Mouse (Mus musculus) kidney, adult 2 months (tissue): Measurements from ENCODE around the gene Mt3. TPM values are rescaled to one million over a fixed set of nuclear protein-coding genes. Genes with fewer than 3 reads are reported as not detected.
"Not testable (repeated sequence)": the region's sequence is repeated elsewhere in the genome, so short reads cannot be mapped to it uniquely, and the experiment has no call there.

Experiments used
- DNase-seq: peaks from one replicate; pipeline ENCODE4 v3.0.0; 2021
- H3K27ac ChIP-seq: fragments of 200-500 bp; 2 replicates; pipeline ENCODE4 v1.5.1; 2012; ENCODE audit warnings: low read depth, low read length, control low read depth, inconsistent platforms; ENCODE audit not compliant: insufficient read depth
- H3K27me3 ChIP-seq: fragments of 200-500 bp; replicated peaks from 2 replicates; pipeline ENCODE4 v1.6.1; 2012; ENCODE audit warnings: mild to moderate bottlenecking, moderate library complexity, low read length, inconsistent platforms; ENCODE audit not compliant: control insufficient read depth, insufficient read depth
- H3K36me3 ChIP-seq: fragments of 200-500 bp; 2 replicates; pipeline ENCODE4 v1.6.1; 2012; ENCODE audit warnings: mild to moderate bottlenecking, moderate library complexity, low read length, inconsistent platforms; ENCODE audit not compliant: control insufficient read depth, insufficient read depth
- H3K4me1 ChIP-seq: fragments of 200-500 bp; 2 replicates; pipeline ENCODE4 v1.6.1; 2011; ENCODE audit warnings: low read length; ENCODE audit not compliant: control insufficient read depth, insufficient read depth
- H3K4me3 ChIP-seq: fragments of 200-500 bp; 2 replicates; pipeline ENCODE4 v1.5.1; 2011; ENCODE audit warnings: mild to moderate bottlenecking, low read depth, low read length, control low read depth; ENCODE audit not compliant: insufficient read depth
- CTCF ChIP-seq: fragments of 200-500 bp; conservative IDR thresholded peaks from 2 replicates; pipeline ENCODE4 v1.5.1; 2011; ENCODE audit warnings: low read depth, mild to moderate bottlenecking, control low read depth, low read length, moderate library complexity, mixed read lengths; ENCODE audit not compliant: insufficient read depth, insufficient read length
- POLR2A ChIP-seq: fragments of 200-500 bp; IDR thresholded peaks from one replicate; pipeline ENCODE4 v1.6.1; 2011; ENCODE audit warnings: low read depth, low read length, control low read depth
- WGBS: fragments of 180-500 bp; shearing (Covaris S2); methylation state at CpG from one replicate; pipeline ENCODE4 v1.1.7; 2018; 5-methylcytosine and 5-hydroxymethylcytosine counted together
- polyA plus RNA-seq: library from polyadenylated mRNA; depleted of rRNA; stranded (reverse); fragments of >200 nt; gene quantifications from 2 replicates; pipeline ENCODE4 v1.2.3, GENCODE M21; 2012

The Mt3 gene
- polyA plus RNA-seq, 1 experiment = 8.4 TPM

- no peak overlapping the region for H3K4me3 ChIP-seq
- no peaks in the 10 kb centered on the region for H3K36me3 ChIP-seq
- 41% methylated on average over 7 of the region's 7 CpGs for WGBS
- H3K27me3 ChIP-seq = no peaks in the 10 kb centered on the region
- H3K27ac ChIP-seq = no peak overlapping the region
- TF ChIP-seq CTCF (no peak), POLR2A (no peak)
- no peaks in the 10 kb centered on the region for H3K4me1 ChIP-seq
- DNase-seq = no peak
Observed at GRCm38 (mm10) chr8:94153451-94153850, 1.0 kb downstream of the Mt3 start.

DNA sequence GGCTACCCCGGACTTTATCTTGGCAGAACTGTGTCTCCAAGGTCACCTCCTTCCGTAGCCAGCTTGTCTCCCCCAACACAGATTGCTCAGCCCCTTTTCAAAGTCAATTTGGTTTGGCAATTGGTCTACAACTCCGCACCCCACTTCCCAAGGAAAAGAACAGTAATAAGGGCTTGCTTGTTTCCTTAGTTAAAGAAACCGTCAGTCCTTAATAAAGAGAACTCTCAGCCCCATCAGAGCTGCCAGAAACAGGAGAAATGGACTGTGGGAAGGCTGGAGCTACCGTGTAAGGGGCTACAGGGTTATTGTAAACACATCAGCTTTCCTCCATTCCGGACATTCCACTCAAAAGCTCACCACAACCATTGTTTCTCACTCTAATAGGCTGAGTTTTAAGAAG, 2.1 kb downstream of the Mt3 start:
- Histone ChIP-seq H3K4me3 (no peak overlapping the region), H3K4me1 (no peaks in the 10 kb centered on the region), H3K36me3 (no peaks in the 10 kb centered on the region), H3K27me3 (no peaks in the 10 kb centered on the region), H3K27ac (no peak overlapping the region)
- 62% methylated on average over 6 of the region's 6 CpGs for WGBS
- TF ChIP-seq CTCF (no peak), POLR2A (no peak)
- DNase-seq = no peak

- peak; percentile 53 for DNase-seq
- Histone ChIP-seq H3K27ac (0 out of 2 replicates have a peak overlapping the region, but pooled peaks have one; percentile 27), H3K36me3 (no peaks in the 10 kb centered on the region), H3K4me3 (no peak overlapping the region), H3K4me1 (no peaks in the 10 kb centered on the region), H3K27me3 (no peaks in the 10 kb centered on the region)
- TF ChIP-seq POLR2A (no peak), CTCF (no peak)
- 51% methylated on average over 4 of the region's 4 CpGs for WGBS
Observed at GRCm38 (mm10) chr8:94156092-94156491, 3.7 kb downstream of the Mt3 start.

- not testable (repeated sequence) for H3K4me3 ChIP-seq
Observed at GRCm38 (mm10) chr8:94165772-94166171, 13.4 kb downstream of the Mt3 start.

DNA sequence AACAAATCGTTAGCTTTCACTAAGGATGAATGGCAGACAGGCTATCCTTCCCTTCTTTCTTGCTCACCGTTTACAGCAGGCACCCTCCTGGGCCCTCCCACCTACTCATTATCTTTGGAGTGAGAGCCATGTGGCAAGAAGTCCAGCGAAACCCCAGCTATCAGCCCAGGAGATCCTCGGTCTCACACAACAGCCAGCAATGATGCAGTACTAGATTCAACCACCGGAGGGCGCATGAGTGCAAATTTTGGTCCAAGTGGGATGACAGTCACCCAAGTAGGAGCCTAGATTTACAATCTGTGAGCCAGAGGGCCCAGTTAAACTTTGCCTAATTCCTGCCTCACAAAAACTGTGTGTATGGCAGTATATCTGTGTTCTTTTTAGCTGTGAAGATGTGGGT, 14.8 kb downstream of the Mt3 start:
- Histone ChIP-seq H3K36me3 (no peaks in the 10 kb centered on the region), H3K27me3 (no peaks in the 10 kb centered on the region), H3K4me1 (no peaks in the 10 kb centered on the region), H3K4me3 (no peak overlapping the region), H3K27ac (no peak overlapping the region)
- peak; percentile 90 for DNase-seq
- no peak for TF ChIP-seq POLR2A
- peak; percentile 96 for TF ChIP-seq CTCF
- WGBS = 2% methylated on average over 6 of the region's 6 CpGs

More at GRCm38 (mm10) chr8:94165772-94166171, 13.4 kb downstream of the Mt3 start:
- not testable (repeated sequence) for H3K27ac ChIP-seq, H3K36me3 ChIP-seq, DNase-seq, H3K27me3 ChIP-seq, H3K4me1 ChIP-seq
- WGBS = 87% methylated on average over 8 of the region's 8 CpGs

GRCm38 (mm10) chr8:94169547-94169946, 17.1 kb downstream of the Mt3 start:
- H3K36me3 ChIP-seq = no peaks in the 10 kb centered on the region
- no peak overlapping the region for H3K4me3 ChIP-seq
- WGBS = 87% methylated on average over 5 of the region's 5 CpGs
- H3K4me1 ChIP-seq = no peaks in the 10 kb centered on the region
- no peak for DNase-seq
- no peak overlapping the region for H3K27ac ChIP-seq
- TF ChIP-seq CTCF (no peak), POLR2A (no peak)
- no peaks in the 10 kb centered on the region for H3K27me3 ChIP-seq

GRCm38 (mm10) chr8:94171321-94171755, 18.9 kb downstream of the Mt3 start:
- no peak overlapping the region for H3K27ac ChIP-seq
- no peaks in the 10 kb centered on the region for H3K36me3 ChIP-seq
- TF ChIP-seq CTCF (no peak), POLR2A (no peak)
- 0 out of 2 replicates have a peak overlapping the region, but pooled peaks have one; percentile 1 for H3K4me3 ChIP-seq
- peak; percentile 62 for DNase-seq
- 34% methylated on average over 10 of the region's 10 CpGs for WGBS
- no peaks in the 10 kb centered on the region for H3K4me1 ChIP-seq
- H3K27me3 ChIP-seq = no peaks in the 10 kb centered on the region

- no peaks in the 10 kb centered on the region for H3K4me1 ChIP-seq
- WGBS = under 1% methylated on average over 56 of the region's 56 CpGs
- peak; percentile 43 for TF ChIP-seq POLR2A
- no peak for TF ChIP-seq CTCF
- H3K4me3 ChIP-seq = peak within 1 kb of the TSS; percentile 39
- no peaks in the 10 kb centered on the region for H3K27me3 ChIP-seq
- peak; percentile 71 for DNase-seq
- no peaks in the 10 kb centered on the region for H3K36me3 ChIP-seq
- peak within 1 kb of the TSS; percentile 34 for H3K27ac ChIP-seq
Observed at GRCm38 (mm10) chr8:94172075-94172808, 19.8 kb downstream of the Mt3 start, which contains the start of gene Mt2. Gene Mt2, plus strand, starts transcription at chr8:94172664.
